Comparison of ENCODE assay signal across 8 mouse cellular contexts in the genomic region with DNA sequence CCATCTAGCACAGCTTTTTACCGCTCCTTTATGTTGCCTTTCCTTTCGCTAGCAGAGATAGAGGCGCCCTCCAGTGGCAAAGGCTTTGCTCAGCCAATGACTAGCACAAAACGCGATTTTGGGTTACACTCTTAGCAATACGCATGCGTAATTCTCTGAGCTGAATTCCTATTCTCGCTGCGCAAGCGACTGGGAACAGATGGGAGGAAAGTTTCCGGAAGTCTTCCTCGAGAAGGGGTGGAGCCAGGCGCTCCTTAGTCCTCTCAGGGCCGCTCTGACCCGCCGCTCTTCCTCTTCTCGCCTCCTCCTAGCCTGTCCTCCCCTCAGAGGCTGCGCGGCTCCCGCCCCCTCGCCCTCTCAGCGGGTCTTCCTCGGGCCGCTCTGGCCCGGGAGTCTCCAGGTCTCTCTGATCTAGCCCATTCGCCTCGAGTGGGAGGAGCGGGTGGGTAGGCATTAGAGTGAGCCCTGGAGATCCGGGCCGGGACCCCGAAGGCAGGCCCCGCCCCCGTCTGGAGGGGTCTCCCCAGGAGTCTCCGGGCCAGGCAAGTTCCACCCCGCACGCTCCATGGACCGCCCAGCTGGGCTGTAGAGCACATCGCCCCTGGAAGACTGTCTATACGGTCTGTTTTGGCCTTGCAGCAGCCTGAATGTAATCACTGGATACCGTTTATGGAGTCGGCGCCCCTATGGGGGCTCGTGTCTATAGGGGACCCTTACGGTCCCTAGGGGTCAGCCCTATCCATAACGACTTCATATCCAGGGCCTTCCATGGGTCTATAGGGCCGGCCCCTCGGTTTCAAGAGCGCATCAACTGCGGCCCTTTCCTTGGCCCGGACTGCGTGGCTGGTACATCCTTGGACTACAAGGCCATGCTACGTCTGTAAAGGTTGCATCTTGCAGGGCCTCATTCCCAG. TPM values are rescaled to one million over a fixed set of nuclear protein-coding genes. Genes with fewer than 3 reads are reported as not detected.
A peak's percentile ranks its signal among the peaks of the same experiment; 100 is the strongest.
DNase-seq lines count a peak whose midpoint lies in the region; ATAC-seq and TF ChIP-seq lines count a peak whose summit lies in the region.

A gene (plus strand): TSS at position 633 of the 914 bp plus-strand sequence.

- peak; percentile 96 for ATAC-seq in common myeloid progenitor, adult 5-6 weeks (replicated peaks; ENCODE audit: low read depth, poor library complexity, severe bottlenecking)
- ATAC-seq in hindbrain, postnatal 0 days, result peak; percentile 99
- peak; percentile 87 for ATAC-seq in megakaryocyte, adult 5-6 weeks (ENCODE audit: poor library complexity, severe bottlenecking)

- no peaks in the 10 kb centered on the region for H3K36me3 ChIP-seq in hindbrain, postnatal 0 days (ENCODE audit: insufficient read depth, low read length)

- peaks cover 14% of the 10 kb centered on the region; the same call in 1 of the 2 replicates for H3K4me1 ChIP-seq in hindbrain, postnatal 0 days (ENCODE audit: insufficient read depth, low read length)

- peak; percentile 99 for DNase-seq in ZHBTc4 (ENCODE audit: low read depth, low spot score)
- peak; percentile 95 for DNase-seq in gastrocnemius, adult 2 months
- peak; percentile 100 for DNase-seq in hindbrain, postnatal 0 days (ENCODE audit: low spot score)
- peak; percentile 93 to 96 for DNase-seq in left cerebral cortex, adult 2 months (ENCODE audit: extremely low spot score in 1 of 2, low spot score in 2 of 2)
- peak; percentile 98 to 99 for DNase-seq in right cerebral cortex, adult 2 months (ENCODE audit: low spot score in 2 of 2)
- peak; percentile 98 for DNase-seq in urinary bladder, postnatal 14 days (ENCODE audit: low spot score)

- H3K4me2 ChIP-seq in hindbrain, postnatal 0 days (ENCODE audit: low read depth, low read length), result peak within 1 kb of the TSS; percentile 96

- intact Hi-C loops in gastrocnemius, adult 2 months (cut with DNase I), result loop anchor here (1.0 to 5.0 kb wide), 2 partner anchors 66 to 75 kb away; no protein-coding TSS in a partner anchor
- intact Hi-C loops in left cerebral cortex, adult 2 months (cut with DNase I), result loop anchor here (1.0 kb wide), 2 partner anchors 34 to 77 kb away; no protein-coding TSS in a partner anchor

- H3K27me3 ChIP-seq in hindbrain, postnatal 0 days (ENCODE audit: insufficient read depth, low read length), result peaks cover 16% of the 10 kb centered on the region; the same call in 1 of the 2 replicates

- WGBS in hindbrain, postnatal 0 days, result under 1% methylated on average over 52 of the region's 52 CpGs

- H3K4me3 ChIP-seq in gastrocnemius, adult 2 months, result peak within 1 kb of the TSS; percentile 98
- peak within 1 kb of the TSS; percentile 65 for H3K4me3 ChIP-seq in hindbrain, postnatal 0 days (ENCODE audit: low read length)
- peak within 1 kb of the TSS; percentile 95 for H3K4me3 ChIP-seq in left cerebral cortex, adult 2 months

- TF ChIP-seq CTCF in gastrocnemius, adult 2 months (IDR thresholded peaks at IDR 0.05), result peak; percentile 92
- peak; percentile 94 for TF ChIP-seq CTCF in hindbrain, postnatal 0 days (IDR thresholded peaks at IDR 0.05; ENCODE audit: low read depth)
- TF ChIP-seq CTCF in left cerebral cortex, adult 2 months (IDR thresholded peaks at IDR 0.05), result peak; percentile 93

- no peaks in the 10 kb centered on the region for H3K9me3 ChIP-seq in hindbrain, postnatal 0 days (ENCODE audit: low read length)

- peak within 1 kb of the TSS; percentile 92 for H3K27ac ChIP-seq in gastrocnemius, adult 2 months
- peak within 1 kb of the TSS; percentile 91 for H3K27ac ChIP-seq in hindbrain, postnatal 0 days
- H3K27ac ChIP-seq in left cerebral cortex, adult 2 months, result peak within 1 kb of the TSS; percentile 92

- H3K9ac ChIP-seq in hindbrain, postnatal 0 days (replicated peaks; ENCODE audit: low read length), result peak within 1 kb of the TSS; percentile 88

RNA-seq across cellular contexts. Expression of the gene that starts here (rescaled TPM):
- total RNA-seq in common myeloid progenitor, adult 5-6 weeks (2017), result 4.9 and 6.2 TPM in 2 replicates
- total RNA-seq in gastrocnemius, adult 2 months (2021), result 10 to 100 TPM; 16.9 to 19.6 TPM
- total RNA-seq in hindbrain, postnatal 0 days (2014; rRNA removed), result 104 and 105 TPM in 2 replicates
- 14.8 and 15.4 TPM in 2 replicates for polyA plus RNA-seq in hindbrain, postnatal 0 days (2015; fragmentation: Nextera tagmentation; extraction: Ambion mirVana)
- total RNA-seq in left cerebral cortex, adult 2 months (2021), result 100 to 1,000 TPM; 110 to 115 TPM
- total RNA-seq in megakaryocyte, adult 5-6 weeks (2015), result 1.0 and 1.1 TPM in 2 replicates
- total RNA-seq in megakaryocyte, adult 5-6 weeks (2017), result 1.3 and 2.1 TPM in 2 replicates

Comparison
In these comparisons a context has a peak if more than half of its experiments do, and no peak if none do; other contexts are left out.
1. Peak in every context shown above with its lines: DNase-seq, ATAC-seq, H3K4me3 ChIP-seq and H3K27ac ChIP-seq.